Mouse (Mus musculus): ENCODE results near the gene Nrxn3.

Nrxn3 gene

DNA sequence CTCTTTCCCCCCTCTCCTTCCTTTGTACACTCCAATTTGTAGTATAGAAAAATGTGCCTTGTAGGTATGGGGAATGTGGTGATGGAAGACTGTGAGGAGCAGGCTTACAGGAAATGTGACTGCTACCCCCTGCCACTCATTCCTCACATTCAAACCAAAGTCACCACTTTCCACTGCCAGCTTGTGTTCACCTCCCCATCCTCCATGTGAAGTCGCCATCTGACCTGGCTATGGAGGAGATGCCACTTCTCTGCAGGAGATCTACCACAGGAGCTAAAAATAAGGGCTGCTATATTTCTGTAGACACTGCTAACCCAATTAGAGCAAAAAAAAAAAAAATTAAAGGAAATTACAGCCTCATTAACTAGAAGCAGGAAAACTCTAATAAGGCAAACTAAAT is 980.3 kb downstream of the Nrxn3 start:
- no peak for DNase-seq (ENCODE audit: low spot score in 2 of 2)

DNA sequence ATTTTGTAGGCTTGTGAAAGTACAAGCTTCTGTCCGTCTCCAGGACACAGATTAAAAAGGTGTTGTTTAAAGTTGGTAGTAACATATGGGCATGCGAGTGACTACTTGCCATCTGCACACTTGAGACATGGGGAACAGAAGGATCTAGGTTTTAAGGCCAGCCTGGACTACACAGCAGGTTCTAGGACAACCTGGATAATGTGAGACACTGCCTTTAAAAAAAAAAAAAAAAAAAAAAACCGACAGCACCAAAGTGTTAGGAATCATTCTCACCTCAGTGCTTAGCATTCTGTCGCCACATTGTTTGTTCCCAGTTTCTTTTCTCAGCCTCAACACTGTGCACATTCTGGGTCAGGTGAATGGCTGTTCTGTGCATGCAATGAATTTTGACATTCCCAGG is 985.2 kb downstream of the Nrxn3 start:
- no peak for DNase-seq (ENCODE audit: low spot score in 2 of 2)

DNA sequence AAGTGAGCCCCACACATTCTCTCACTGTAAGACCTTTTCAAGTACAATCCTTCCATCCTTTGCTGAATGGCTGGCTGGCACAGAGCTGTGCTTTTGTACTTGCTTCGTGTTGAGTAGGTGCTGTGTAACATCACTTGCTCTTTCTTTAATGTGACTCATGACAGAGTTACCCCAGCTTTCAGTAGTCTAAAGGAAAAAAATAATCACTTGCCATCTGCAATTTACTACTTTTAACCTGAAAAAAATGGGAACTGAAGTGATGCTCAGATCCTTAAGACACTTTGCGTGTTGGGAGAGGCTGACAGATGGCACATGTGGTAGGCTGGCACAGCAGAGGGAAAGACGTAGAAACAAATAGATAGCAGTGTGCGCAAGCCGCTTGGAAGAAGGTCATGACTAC is 987.8 kb downstream of the Nrxn3 start:
- DNase-seq (ENCODE audit: low spot score in 2 of 2) = no peak

DNA sequence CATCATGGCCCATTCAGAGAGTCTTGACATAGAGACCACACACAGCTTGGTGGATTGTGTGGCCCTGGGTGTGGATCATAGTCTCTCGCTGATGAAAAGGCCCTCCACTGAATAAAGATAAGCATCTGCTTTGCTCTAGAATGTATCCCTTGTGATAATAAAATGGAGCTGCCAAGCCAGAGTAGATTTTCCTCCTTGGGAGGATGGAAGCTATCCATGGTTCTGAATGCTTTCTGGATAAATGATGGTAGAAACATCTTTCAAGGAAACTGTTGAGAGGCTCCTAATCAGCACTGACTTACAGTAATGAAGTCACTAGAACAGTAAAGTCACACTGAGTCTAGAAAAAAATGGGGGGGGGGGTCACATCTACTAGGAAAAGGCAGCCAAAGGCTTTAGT is 989.1 kb downstream of the Nrxn3 start:
- DNase-seq (ENCODE audit: low spot score in 2 of 2) = no peak

DNA sequence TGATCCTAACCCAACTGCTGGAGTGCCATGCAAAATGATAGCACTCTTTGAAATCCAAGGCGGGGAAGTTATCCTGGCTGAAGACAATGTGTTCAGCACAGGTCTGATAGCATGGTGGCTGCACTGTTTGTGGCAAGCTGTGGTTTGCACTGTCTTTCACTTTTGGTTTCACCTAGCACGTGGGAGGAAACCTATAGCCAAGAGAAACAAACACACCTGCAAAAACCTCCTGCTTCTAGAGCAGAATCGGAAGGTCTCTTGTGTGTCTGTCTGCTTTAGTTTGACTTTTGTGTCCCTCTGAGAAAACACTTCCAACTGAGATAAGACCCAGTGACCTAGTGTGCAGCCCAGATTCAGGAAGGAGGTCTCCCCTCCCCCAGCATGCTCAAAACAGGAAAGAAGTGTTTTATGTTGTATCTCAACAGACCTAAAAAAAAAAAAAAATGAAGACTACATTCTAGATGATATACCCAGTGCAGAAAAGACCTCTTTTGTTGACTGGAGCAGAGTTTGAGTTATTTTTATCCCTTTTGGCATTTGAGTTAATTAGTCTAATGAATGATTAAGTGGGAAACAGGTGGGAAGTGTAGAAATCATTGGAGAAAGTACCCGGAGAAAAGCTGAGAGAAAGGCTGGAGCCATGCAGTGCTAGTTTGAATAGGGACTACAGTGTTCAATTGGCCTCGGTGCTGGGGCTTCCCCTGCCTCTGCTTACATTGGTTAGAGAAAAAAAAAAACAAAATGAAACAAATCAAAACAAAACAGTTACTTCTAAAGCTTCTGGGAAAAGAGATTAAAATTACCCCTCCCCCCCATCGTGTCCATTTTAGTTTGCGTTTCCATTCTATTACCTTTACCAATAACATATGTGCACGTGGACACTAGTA is 996.8 kb downstream of the Nrxn3 start:
- DNase-seq (ENCODE audit: low spot score in 2 of 2) = no peak

DNA sequence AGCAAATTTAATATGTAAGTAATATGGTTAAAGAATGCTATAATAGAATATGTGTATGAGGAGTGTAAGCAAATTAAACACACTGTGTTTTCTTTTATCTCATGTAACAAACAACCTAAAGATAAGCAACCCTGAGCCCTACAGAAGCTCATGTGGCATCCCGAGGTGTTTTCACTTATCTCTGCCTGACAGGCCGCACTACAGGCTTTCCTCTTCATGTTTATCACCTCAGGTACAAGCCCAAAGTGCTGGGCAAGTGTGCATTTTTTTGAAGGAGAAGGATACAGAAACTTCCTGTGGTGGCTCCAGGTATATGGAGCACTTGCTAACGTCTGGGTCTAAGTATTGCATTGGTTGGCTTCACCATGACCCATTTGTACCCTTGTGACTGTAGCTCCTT is 998.3 kb downstream of the Nrxn3 start:
- no peak for DNase-seq (ENCODE audit: low spot score in 2 of 2)

DNA sequence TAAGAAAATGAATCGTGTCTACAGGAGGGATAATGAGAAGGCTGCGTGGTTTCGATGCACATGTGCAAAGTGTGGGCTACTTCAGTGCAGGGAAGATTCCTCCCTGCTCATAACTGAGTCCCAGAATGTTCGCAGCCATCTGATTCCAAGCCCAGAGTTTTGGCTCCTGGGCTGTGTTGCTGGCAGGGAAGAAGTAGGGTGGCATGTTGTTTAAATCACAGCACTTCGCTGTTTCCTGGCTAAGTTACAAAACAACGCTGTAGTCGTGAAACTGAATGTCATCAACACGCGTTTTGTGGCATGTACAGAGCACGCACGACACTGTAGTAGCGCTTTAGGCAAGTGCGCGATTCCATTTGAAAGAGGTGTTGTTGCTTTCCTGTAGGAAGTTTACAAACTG is 999.8 kb downstream of the Nrxn3 start:
- no peak for DNase-seq (ENCODE audit: low spot score in 2 of 2)

DNA sequence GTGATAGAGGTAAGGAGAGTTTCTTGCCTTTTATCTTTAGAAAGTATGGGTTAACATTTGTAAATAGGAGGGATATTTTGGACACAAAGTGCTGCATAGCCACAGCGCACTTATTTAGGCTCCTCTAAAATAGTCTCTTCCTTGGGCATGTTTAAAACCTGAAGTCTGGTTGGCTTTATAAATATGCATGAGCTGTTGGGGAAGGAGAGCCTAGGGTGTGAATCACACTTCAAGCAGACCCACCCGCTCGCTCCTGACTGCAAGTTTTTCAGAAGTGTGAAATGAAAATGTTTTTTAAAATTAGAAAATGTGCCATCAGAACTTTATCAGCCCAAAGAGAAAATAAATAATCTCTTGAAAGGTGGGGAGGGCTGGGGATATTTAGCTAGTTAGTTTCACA is 1001.4 kb downstream of the Nrxn3 start:
- no peak for DNase-seq (ENCODE audit: low spot score in 2 of 2)

DNA sequence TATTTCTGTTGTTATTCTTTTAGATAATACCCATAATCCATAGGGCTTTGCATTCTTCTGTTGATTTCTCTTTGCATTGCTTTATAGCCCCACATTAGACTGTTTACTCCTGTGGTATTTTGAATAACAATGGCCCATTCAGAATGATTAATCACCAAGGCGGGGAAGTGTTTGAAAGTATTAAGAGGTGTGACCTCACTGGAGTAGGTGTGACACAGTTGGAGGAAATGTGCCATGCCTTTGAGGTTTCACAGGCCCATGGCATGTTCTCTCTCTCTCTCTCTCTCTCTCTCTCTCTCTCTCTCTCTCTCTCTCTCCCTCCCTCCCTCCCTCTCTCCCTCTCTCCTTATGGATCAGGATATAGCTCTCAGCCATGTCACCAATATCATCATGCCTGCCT is 1019.6 kb downstream of the Nrxn3 start:
- DNase-seq (ENCODE audit: low spot score in 2 of 2) = no peak

DNA sequence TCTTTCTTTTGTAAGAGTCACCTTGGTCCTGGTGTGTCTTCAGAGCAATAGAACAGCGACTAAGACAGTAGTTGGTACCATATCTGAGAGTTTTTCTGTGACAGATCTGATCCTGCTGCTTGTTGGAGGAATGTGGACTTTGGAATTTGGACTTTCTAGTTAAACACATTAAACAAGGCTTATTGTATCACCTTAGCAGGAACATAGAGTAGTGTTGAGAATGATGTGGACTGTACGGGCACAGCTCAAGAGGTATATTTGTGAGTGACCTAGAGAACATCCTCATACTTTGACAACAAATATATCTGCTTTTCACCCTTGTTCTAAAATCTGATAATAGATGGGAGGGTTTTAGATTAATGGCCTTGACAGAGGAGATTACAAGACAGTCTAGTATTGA is 1020.1 kb downstream of the Nrxn3 start:
- DNase-seq (ENCODE audit: low spot score in 2 of 2) = no peak

DNA sequence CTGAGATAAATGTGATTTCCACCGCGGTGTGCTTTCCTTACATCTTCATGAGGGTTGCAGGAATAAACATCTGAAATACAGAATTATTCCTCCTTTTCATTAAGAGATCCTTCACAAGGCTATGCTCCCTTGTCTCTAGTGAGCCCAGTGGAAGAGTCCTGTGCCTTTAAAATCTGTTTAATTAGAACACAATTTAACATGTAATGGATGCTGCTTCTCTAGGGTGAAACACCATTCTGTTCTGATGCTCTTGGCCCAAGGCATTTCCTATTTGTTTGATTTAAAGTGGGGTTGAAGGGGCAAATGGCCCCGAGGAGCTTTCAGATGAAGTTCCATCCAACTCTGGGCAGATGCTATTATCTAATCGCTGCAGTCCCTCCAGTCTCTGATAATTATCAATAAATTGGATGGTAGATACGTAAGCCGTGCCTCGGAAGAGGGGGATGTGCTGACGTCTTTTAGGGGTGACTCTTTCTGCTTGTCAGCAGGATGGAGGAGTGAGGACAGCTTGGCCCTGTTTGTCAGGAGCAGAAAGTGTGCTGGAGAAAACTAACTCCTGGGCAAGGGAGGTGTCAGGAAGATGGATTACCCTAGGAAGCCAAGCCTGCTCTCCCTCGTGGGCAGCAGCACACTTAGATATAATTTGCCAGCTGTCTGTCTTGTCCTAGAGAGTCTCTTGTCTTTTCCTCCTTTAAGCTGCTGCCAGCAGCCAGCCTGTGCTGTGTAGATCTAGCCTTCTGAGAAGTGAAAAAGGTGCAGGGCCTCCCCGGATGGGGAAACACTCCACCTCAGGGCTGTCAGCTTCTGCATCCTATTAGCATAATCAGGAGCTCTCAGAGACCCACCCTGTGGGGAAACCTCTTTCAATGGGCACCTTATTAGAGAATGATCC is 1041.8 kb downstream of the Nrxn3 start:
- DNase-seq (ENCODE audit: low spot score in 2 of 2) = no peak

DNA sequence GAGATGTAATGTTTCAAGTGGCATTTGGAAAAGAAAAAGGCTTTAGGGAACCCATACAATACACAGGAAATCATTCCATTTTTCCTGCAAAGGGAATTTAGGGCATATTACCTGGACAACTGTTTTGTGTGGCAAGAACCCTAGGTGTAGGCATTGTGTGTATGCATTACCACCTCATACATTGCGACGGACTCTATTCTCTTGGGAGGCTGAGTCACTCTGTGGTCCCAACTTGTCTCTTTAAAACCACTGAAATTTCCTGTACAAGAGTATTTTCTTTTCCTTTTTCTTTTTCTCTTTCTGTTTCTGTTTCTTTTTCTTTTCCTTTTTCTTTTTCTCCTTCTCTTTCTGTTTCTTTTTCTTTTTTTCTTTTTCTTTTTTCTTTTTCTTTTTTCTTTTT is 1042.5 kb downstream of the Nrxn3 start:
- DNase-seq (ENCODE audit: low spot score in 2 of 2) = no peak

DNA sequence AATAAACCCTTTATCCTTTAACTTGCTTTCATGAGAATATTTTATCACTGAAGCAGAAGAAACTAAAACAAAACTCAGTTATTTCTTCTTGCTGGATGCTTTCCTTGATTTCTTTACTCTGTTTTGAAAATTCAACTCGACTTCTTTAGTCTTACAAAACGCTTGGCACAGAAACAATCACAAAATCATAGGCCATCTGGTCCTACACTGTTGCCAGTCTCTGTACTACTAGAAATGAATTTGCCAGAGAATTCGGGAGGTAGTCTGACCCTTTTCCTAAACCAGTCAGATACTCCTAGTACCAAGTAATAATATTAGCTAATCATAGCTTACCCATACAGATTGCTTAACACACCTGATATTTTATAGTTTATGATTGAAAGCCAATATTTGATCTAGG is 1066.1 kb downstream of the Nrxn3 start:
- DNase-seq (ENCODE audit: low spot score in 2 of 2) = no peak

DNA sequence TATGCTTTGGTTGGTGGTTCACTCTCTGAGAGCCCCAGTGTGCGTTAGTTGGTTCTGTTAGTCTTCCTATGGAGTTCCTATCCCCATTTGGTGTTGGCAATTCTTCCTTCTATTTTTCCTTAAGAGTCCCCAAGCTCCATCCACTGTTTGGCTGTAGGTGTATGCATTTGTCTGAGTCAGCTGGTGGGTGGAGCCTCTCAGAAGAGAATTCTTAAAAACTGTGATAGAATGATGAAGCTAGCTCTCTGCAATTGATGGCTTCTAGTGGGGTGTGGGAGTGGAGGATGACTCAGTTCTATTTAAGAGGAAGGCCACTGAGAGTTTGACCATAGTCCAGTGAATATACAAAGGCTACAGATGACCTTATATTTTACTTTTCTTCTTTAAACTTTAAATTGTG is 1067.3 kb downstream of the Nrxn3 start:
- DNase-seq (ENCODE audit: low spot score in 2 of 2) = no peak

DNA sequence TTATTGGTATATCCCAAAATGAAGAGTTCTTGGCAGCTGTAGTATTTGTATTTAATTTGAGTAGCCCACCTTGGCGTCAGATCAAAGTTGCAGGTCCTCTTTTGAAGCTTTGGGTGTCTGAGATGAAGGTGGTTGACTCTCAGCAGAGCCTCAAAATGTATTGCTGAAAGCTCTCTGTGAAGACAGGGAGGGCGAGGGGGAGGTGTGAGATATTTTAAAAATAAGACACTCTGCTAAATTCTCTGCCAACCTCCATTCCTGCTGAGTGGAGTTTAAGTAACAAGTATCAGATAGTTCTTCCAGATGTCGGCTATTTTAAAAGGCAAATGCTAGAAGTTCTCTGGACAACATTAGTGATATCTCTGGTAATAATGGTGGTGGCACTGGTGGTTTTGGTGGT is 1069.2 kb downstream of the Nrxn3 start:
- no peak for DNase-seq (ENCODE audit: low spot score in 2 of 2)

DNA sequence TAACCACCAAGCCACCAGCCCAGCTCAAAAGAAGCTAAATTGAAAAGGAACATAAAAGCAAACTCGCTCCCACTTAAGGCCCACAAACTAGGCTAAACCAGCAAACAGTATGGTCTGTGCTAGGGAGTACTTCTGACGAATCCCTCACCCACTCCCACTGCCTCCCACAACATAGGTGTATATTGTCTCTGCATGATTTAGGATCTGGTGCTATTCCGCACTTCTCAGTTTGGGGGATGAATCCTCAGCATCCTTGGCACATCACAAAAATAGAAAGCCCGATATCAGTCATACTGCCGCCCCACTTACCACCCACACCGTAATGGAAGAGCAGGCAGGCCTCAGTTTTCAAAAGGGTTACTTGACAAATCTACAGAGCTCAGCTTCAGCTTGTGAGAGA is 1072.1 kb downstream of the Nrxn3 start:
- no peak for DNase-seq (ENCODE audit: low spot score in 2 of 2)

DNA sequence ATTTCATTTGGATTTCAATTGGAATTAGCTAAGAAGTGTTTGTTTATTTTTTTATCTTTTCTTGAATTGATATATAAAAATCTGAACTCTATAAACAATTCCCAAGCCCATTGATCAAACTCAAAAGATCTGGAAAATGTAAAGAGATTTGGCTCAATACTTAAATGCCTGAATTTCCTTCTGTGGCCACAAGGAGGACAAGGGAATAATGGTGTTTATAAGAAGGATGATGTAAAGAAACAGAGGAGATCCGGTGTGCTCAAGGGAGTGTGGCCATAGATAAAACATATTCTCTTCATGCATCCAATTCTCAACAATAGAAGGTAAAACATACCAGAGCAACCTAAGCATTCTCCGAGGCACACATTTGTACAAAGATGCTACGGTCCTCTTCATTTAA is 1085.5 kb downstream of the Nrxn3 start:
- DNase-seq (ENCODE audit: low spot score in 2 of 2) = no peak

DNA sequence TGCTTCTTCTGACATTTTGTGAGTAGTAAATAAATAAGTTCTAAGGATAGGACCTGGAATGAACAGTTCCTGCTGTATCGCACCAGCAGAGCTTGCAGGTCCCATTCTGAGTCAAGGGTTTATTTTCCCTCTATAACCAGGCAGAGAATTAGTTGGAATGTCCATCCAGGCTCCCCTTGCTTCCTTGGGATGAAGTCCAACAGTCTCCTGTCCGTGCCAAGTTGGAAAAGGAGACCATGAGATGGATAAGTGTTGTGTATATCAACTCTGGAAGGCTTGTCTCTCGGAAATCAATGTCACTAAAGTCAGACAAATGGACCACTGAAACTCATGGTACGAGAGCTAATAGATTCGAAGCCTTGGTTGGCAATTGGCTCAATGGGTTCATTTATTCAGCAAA is 1087.5 kb downstream of the Nrxn3 start:
- no peak for DNase-seq (ENCODE audit: low spot score in 2 of 2)

DNA sequence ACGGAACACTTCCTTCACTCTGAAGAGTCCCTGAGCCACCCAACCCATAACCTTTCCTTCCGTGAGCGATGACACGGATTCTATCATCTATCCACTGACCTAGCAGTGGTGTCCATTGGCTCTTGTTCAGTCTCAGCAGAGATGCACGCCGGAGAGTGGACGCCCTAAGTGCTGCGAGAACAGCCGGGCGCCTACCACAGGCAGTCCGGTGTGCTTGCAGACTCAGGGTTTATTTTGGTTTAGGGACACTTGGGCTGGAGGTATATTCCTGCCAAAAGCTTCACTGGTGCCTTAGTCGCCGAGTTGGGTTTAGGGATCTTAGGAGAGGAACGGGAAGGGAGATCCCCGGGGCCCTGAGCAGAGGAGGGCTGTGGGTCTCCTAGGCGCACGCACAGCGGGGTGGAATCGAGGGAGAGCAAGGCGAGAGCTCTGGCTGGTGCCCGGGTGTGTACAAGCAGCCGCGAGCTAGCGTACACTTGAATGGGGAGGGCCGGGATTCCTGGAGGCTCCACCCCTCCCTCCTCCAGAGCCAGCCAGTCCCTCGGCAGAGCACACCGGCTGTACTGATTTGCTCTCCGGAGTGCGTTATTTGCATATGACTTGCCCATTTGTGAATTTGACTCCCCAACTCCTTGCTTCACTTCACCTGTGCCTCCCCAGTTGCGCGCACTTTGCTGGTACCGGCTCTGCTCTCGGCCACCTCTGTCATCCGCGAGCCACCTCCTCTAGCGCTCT is 1089.3 kb downstream of the Nrxn3 start:
- DNase-seq (ENCODE audit: low spot score in 2 of 2) = peak; percentile 55 to 58

DNA sequence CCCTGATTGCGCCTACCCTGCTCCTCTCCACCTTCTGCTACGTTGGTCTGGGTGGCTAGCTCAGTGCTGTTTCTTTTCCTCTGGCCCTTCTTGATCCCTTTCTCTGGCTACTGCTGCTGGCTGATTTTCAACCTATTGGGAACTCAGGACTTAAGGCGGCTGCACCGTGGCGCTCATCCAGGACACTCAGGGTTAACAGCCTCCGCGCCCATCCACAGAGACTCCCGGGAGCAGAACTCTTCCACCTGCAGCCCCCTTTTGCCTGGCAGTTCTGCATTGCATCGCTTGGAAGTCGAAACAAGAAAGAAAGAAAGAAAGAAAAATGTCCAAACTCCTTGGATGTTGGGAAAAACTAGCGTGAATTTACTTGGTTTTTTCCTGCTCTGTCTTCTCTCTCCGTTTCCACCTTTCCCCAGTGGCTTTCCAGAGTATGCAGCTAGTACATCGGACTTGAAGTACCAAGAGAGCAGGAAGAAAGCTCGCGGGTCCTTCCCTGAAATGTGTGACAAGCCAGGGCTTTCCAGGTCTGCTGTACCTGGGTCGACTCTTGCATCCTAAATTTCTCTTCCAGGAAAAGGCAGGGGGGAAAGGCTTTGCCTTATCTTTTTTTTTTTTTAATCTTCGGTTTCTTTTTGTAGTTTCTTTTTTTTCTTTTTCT is 1090.0 kb downstream of the Nrxn3 start:
- DNase-seq (ENCODE audit: low spot score in 2 of 2) = no peak

DNA sequence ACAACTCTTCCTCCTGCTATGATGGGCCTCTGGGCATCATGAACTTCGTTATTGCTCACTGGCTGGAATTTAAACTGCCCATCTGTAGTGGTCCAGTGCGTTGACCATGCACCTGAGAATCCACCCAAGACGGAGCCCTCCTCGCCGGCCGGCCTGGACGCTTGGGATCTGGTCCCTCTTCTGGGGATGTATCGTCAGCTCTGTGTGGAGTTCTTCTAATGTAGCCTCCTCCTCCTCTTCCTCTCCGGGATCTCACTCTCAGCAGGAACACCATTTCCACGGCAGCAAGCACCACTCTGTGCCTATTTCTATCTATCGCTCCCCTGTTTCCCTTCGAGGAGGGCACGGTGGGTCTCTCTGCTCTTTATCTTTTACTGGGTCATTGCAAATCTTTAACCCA is 1090.6 kb downstream of the Nrxn3 start:
- no peak for DNase-seq (ENCODE audit: low spot score in 2 of 2)

DNA sequence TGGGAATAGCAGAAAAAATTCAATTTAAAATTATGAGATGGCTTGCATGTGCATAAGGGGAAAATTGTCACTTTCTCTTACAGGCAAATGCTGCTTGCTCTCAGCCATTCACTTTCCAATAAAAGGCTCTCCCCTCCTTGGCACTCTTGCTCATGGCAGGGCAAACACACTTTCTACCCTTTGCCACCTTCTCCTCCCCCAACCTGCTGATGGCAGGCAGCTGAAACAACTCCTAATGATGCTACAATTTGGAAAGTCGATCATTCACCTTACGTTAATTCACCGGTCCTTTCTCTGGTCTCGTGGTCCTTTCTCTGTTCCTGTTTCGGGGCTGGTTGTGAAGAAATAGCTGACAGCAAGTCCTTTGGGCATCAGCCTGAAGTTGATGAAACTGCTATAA is 1091.0 kb downstream of the Nrxn3 start:
- no peak for DNase-seq (ENCODE audit: low spot score in 2 of 2)

All from frontal cortex, postnatal 25 days (tissue).